Mouse (Mus musculus): ENCODE data around the gene Gm28044. TPM values are rescaled to one million over a fixed set of nuclear protein-coding genes. Genes with fewer than 3 reads are reported as not detected.
"Not testable (repeated sequence)": the region's sequence is repeated elsewhere in the genome, so short reads cannot be mapped to it uniquely, and the experiment has no call there.

Gene Gm28044
- total RNA-seq (2021), result 1.1 and 3.3 TPM in 2 replicates
- long read RNA-seq, experiment 1, result 0 reads
- long read RNA-seq, experiment 2, partial matches to known transcripts, result 1 of 1 reads
- long read RNA-seq, experiment 2, other reads (novel, unspliced or antisense), result 0 of 1 reads

DNA sequence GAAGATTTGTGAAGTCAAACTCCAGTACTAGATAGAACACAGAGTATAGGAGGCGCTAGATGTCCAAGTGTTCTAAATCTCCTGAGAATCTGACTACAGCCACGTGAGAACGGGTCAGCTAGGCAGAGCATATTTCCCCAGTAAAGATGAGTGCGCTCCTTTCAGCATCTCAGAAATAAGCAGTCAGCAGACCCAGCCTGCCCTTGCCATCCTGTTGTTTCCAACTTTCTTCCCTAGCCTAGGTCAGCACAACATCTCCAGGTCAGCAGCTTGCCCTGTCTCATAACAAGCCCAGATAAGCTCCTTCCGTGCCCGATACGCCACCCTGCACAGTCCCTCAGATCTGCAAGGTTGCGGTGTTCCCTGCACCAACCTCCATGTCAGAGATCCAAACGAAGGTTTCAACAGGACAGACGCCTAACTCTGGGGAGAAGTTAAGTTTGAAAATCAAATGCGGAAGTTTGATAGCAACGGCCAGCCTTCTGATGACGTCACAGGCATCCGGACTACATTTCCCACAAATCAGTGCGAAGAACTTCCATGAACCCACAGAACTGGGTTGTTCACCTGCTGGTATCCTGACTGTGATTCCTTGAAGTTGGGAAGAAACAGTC, at the start of gene Gm28044, which contains the start of gene Zfp953:
Gm28044 (minus strand) TSS at position 406 of the 614 bp plus-strand sequence.
Zfp953 (minus strand) TSS at position 475 of the 614 bp plus-strand sequence.
- DNase-seq, result peak; percentile 91

DNA sequence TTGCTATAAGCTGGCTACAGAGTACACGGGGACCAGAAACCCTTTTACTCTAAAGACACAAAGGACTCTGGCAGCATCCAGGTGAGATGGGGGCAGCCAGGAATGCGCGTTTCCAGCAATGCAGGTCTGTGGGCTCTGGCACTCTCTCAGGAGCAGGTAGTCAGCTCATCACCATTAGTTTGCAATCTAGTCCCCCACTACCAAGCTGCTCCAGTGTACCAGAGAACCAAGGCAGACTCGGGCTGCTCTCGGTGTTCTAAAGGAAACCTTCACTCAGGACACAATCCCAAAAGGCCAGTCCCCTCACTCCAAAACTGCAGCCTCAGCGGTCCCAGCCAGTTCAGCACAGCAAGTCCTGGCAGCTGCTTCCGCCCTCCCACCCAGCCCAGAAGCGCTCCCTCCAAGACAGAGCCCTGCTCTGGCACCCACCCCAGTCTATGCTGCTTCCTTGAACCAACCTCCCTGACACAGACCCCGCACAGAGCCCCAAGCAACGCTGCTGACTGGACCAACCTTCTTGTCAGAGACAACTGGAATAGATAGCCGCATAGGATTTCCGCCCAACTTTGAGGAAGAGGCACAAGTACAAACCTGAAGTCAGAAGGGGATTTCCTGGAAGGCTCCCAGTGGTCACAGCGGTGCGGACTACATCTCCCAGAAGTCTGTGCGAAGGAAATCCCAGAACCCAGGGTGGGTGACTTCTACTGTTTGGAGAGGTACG, 39.0 kb upstream of the Gm28044 start, which contains the start of gene Zfp429:
Zfp429 (minus strand) TSS at position 637 of the 721 bp plus-strand sequence.
- DNase-seq, result peak; percentile 75

DNA sequence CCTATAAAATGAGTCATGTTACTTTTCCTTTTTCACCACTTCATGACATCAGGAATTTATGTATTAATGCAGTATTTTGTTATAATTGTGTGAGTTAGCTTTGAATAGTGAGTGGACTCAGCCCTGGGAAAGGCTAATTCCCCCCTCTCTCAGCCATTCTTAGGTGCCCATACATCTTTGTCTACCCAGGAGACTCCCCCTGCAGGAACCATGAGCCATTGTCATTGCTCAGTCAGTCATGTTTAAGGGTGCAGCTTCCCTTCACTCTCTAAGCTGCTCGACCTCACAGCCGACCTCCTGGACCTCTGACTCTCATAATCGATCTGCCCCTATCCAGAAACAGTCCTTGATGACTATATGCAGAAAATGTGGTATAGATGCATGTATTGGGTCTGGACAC, 15.9 kb upstream of the Gm28044 start:
- not testable (repeated sequence) for DNase-seq

DNA sequence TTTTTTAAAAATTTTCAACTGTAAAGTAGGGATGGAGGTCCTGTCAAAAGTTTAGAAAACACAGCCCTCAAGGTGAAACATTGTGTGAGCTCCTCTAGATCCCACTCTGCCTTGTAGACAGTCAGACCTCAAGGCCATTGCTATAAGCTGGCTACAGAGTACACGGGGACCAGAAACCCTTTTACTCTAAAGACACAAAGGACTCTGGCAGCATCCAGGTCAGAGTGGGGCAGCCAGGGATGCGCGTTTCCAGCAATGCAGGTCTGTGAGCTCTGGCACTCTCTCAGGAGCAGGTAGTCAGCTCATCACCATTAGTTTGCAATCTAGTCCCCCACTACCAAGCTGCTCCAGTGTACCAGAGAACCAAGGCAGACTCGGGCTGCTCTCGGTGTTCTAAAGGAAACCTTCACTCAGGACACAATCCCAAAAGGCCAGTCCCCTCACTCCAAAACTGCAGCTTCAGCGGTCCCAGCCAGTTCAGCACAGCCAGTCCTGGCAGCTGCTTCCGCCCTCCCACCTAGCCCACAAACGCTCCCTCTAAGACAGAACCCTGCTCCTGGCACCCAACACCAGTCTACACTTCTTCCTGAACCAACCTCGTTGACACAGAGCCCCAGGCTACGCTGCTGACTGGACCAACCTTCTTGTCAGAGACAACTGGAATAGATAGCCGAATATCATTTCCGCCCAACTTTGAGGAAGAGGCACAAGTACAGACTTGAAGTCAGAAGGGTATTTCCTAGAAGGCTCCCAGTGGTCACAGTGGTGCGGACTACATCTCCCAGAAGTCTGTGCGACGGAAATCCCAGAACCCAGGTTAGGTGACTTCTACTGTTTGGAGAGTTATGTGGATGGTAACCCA, 14.9 kb upstream of the Gm28044 start, which contains the start of the genes Gm28041 and Zfp456:
Gm28041 (minus strand) TSS at position 684 of the 862 bp plus-strand sequence.
Zfp456 (minus strand) TSS at position 761 of the 862 bp plus-strand sequence.
- DNase-seq, result peak; percentile 72

DNA sequence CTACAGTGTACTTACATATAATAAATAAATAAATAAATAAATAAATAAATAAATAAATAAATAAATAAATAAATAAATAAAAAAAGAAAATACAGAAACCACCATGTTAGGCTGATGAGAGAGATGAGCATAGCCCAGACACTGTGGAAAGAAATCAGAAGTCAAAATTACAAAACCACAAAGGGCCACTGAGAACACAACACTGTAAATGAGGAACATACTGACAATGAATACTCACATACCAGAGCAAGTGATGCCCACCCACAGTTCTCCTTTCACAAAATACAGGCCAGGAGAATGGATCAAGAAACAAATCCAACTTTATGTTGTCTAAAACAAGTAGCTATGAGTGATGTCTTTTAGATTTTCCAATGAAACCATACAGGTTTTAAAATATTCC, 8.5 kb downstream of the Gm28044 start:
- DNase-seq, result no peak

DNA sequence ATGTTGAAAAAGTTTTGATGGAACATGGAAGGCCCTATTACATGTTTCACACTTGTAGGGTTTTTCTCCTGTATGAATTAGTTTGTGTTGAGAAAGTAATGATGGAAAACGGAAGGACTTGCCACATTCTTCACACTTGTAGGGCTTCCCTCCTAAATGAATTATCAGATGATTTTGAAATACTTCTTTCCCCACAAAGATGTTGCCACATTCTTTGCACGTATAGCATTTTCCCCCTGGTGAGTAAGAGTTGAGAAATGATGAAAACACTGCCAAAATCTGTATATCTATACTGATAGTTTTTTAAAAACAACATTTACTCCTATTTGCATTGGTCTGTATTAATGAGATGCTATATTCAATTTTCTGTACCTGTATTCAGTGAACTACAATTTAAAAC, 16.9 kb downstream of the Gm28044 start:
- DNase-seq, result no peak

DNA sequence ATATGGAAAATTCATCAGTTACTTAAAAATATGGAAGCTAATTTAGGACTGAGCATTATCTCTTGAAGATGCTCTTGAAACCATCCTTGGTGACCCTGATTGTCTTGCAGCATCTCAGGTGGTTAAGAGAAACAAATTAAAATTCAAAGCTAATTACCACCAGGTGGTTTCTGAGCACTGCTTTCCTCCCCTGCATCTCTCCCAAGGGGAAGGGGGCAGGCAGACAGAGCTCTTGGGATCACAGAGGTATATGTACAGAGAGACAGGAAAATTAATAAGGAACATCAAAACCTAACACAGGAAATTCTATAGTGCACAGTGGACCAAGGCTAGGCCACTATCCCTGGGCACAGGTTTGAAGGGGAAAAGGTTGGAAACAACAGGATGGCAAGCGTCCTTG, 27.5 kb downstream of the Gm28044 start:
- no peak for DNase-seq

DNA sequence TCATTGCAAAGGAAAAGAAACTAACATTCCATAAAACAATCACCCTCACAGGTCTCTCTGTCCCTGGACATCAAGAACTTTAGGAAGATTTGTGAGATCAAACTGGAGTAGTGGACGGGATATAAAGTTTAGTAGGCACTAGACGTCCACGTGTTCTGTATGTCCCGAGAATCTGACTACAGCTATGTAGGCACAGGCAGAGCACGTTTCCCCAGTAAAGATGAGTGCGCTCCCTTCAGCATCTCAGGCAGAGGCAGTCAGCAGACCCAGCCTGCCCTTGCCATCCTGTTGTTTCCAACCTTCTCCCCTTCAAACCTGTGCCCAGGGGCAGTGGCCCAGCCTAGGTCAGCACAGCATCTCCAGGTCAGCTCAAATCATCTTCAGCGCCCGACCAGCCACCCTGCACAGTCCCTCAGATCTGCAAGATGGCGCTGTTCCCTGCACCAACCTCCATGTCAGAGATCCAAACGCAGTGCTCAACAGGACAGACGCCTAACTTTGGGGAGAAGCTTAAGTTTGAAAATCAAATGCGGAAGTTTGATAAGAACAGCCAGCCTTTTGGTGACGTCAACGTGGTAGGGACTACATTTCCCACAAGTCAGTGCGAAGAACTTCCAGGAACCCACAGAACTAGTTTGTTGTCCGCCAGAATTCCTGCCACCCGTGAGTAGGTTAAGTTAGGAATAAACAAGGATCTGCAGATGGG, 28.2 kb downstream of the Gm28044 start, which contains the start of gene Zfp595:
Zfp595 (minus strand) TSS at position 552 of the 706 bp plus-strand sequence.
- DNase-seq, result peak; percentile 87

DNA sequence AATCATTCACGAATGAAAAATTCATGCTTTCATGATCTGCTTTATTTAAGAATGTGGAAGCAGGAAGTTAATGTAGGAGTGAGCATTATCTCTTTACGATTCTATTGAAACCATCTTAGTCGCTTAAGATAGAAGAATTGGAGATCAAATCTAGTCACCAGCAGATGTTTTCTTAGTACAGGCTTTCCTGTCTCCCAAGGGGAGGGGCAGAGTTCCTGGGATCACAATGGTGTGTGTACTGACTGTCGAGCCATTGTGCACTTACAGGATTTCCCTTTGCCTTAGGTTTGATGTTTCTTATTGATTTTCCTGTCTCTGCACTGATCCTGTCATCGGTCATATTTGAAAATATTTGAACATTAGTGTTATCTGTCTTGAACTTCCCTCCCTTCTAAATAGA, 53.6 kb downstream of the Gm28044 start:
- DNase-seq, result no peak

DNA sequence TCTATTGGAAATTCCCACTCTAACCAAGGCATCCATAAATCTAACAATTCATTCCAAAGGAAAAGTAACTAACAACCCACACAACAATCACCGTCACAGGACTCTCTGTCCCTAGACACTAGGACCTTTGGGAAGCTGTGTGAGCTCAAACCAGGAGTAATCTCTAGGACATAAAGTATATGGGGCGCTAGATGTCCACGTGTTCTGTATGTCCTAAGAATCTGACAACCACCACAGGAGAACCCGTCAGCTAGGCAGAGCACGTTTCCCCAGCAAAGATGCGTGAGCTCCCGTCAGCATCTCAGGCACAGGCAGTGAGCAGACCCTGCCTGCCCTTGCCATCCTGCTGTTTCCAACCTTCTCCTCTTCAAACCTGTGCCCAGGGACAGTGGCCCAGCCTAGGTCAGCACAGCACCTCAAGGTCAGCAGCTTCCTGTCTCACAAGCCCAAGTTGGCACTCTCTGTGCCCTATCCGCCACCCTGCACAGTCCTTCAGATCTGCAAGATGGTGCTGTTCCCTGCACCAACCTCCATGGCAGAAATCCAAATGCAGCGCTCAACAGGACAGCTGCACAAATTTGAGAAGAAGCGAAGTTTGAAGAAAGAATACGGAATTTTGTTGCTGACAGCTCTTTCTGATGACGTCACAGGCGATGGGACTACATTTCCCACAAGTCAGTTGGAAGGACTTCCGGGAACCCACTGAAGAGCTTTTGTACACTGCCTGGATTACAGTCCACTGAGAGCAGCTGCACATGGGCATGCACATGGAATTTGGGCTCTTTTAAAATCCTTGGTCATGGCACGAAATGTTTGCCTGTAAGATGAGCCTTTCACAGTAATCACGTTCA, 54.3 kb downstream of the Gm28044 start, which contains the start of gene Zfp457:
Zfp457 (minus strand) TSS at position 664 of the 851 bp plus-strand sequence.
- peak; percentile 89 for DNase-seq

DNA sequence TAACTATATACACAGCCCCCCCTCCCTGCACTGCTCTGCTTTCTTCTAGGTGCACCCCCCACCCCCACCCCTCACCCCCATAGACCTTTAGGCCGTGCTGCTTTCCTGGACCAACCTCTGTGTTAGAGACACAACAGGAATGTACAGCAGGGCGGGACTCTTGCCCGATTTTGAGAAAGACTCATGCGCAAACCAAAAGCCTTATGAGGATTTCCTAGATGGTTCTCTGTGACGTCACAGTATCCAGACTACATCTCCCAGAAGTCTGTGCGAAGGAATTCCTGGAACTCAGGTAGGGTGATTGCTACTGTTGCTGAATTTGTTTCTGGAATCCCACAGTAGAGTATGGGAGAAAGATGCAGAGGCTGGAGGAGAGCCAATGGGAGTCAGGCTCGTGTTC, 82.0 kb downstream of the Gm28044 start, which contains the start of gene Zfp458:
Zfp458 (minus strand) TSS at position 153 of the 400 bp plus-strand sequence.
- no peak for DNase-seq

DNA sequence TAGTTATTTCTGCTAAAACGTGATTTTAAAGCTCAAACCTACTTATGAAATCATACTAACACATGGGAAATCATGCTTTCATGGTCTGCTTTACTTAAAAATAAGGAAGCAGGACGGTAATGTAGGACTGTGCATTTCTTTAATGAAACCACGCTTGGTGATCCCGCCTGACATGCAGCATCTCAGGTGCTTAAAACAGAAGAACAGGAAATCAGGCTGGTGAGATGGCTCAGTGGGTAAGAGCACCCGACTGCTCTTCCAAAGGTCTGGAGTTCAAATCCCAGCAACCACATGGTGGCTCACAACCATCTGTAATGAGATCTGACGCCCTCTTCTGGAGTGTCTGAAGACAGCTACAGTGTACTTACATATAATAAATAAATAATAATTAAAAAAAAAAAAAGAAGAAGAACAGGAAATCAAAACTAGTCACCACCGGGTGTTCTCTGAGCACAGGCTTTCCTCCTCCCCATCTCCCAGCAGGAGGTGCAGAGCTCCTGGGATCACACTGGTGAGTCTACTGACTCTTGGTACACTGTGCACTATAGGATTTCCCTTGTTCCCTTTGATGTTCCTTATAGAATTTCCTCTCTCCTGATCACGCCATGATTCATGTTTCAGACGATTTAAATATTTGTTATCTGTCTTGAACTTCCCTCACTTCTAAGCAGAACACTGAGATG, 90.8 kb downstream of the Gm28044 start:
- DNase-seq, result not testable (repeated sequence)

DNA sequence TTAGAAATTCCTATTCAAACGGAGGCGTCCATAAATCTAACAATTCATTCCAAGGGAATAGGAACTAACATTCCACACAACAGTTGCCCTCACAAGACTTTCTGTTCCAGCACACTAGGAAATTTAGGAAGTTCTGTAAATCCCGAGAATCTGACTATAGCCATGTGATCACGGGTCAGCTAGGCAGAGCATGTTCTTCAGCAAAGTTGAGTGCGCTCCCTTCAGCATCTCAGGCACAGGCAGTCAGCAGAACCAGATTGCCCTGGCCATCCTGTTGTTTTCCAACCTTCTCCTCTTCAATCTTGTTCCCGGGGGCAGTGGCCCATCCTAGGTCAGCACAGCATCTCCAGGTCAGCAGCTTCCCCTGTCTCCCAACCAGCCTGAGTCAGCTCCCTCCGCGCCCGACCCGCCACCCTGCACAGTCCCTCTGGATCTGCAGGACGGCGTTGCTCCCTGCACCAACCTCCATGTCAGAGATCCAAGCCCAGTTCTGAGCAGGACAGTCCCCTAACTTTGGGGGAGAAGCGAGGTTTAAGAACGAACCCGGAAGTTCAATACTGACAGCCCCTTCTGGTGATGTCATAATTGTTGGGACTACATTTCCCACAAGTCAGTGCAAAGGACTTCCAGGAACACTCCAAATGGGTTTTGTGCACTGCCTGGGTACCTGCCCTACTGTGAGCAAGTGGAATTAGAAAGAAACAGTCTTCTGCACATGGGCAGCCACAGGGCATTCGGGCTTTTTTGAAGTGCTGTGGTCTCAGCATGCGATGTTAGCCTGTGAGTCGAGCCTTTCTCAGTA, 91.6 kb downstream of the Gm28044 start:
- peak; percentile 75 for DNase-seq

Other genes with a start within 250 kb of the Gm28044 start
- gene Rslcan18, start 244.3 kb downstream of the Gm28044 start, total RNA-seq (2021), result 0.90 and 1.0 TPM in 2 replicates
- 4.6 and 5.5 TPM in 2 replicates for gene Zfp759, start 238.9 kb downstream of the Gm28044 start, total RNA-seq (2021)
- gene Rsl1, start 187.4 kb downstream of the Gm28044 start, total RNA-seq (2021), result 6.1 and 6.2 TPM in 2 replicates
- gene Zfp455, start 166.0 kb downstream of the Gm28044 start, total RNA-seq (2021), result 1.7 and 2.0 TPM in 2 replicates
- 3.7 and 3.8 TPM in 2 replicates for gene Zfp458, start 82.1 kb downstream of the Gm28044 start, total RNA-seq (2021)
- 3.7 and 3.8 TPM in 2 replicates for gene Zfp457, start 54.1 kb downstream of the Gm28044 start, total RNA-seq (2021)
- 4.4 and 5.3 TPM in 2 replicates for gene Zfp595, start 28.0 kb downstream of the Gm28044 start, total RNA-seq (2021)
- gene Zfp953, start 69 bp upstream of the Gm28044 start, total RNA-seq (2021), result 2.7 and 4.0 TPM in 2 replicates
- 1.2 TPM in 1 of 2 replicates, not detected in the other for gene Gm28041, start 15.2 kb upstream of the Gm28044 start, total RNA-seq (2021)
- 1.4 and 3.5 TPM in 2 replicates for gene Zfp456, start 15.3 kb upstream of the Gm28044 start, total RNA-seq (2021)
- 3.5 and 5.0 TPM in 2 replicates for gene Zfp429, start 39.3 kb upstream of the Gm28044 start, total RNA-seq (2021)
- 0.71 TPM in 1 of 2 replicates, not detected in the other for gene Zfp459, start 60.9 kb upstream of the Gm28044 start, total RNA-seq (2021)
- 13.5 and 14.5 TPM in 2 replicates for gene Zfp874a, start 91.1 kb upstream of the Gm28044 start, total RNA-seq (2021)
- gene Zfp874b, start 123.7 kb upstream of the Gm28044 start, total RNA-seq (2021), result 14.7 and 18.2 TPM in 2 replicates
- gene Zfp58, start 140.0 kb upstream of the Gm28044 start, total RNA-seq (2021), result 5.6 and 6.7 TPM in 2 replicates
- gene Gm26965, start 165.6 kb upstream of the Gm28044 start, total RNA-seq (2021), result 0.33 TPM in 1 of 2 replicates, not detected in the other
- 15.6 and 23.4 TPM in 2 replicates for gene Zfp87, start 165.6 kb upstream of the Gm28044 start, total RNA-seq (2021)
- gene Zfp748, start 193.3 kb upstream of the Gm28044 start, total RNA-seq (2021), result 7.6 and 7.8 TPM in 2 replicates
- 6.3 and 6.6 TPM in 2 replicates for gene Zfp729b, start 249.2 kb upstream of the Gm28044 start, total RNA-seq (2021)

Measured in adrenal gland, postnatal 14 days (tissue).